Mouse (Mus musculus) neural tube, embryonic 14.5 days (tissue): ENCODE measurements around the gene Mat2a. TPM values are rescaled to one million over a fixed set of nuclear protein-coding genes. Genes with fewer than 3 reads are reported as not detected.

ENCODE experiments used
- ATAC-seq: fragments of 200-750 bp; cut with Nextera tagmentation; 2 replicates; pipeline ENCODE4 v1.8.0; 2017; ENCODE audit warnings: low read depth, mild to moderate bottlenecking, moderate TSS enrichment, moderate library complexity
- H3K27ac ChIP-seq: fragments of 300-500 bp; sonication (generic); 2 replicates; pipeline ENCODE4 v1.5.1; 2014; ENCODE audit warnings: low read depth, mild to moderate bottlenecking, control low read depth, low read length, moderate library complexity, mixed read lengths
- H3K27me3 ChIP-seq: fragments of 300-500 bp; sonication (generic); 2 replicates; pipeline ENCODE4 v1.6.1; 2014; ENCODE audit warnings: low read length; ENCODE audit not compliant: control insufficient read depth, insufficient read depth
- H3K36me3 ChIP-seq: fragments of 300-500 bp; sonication (generic); 2 replicates; pipeline ENCODE4 v1.6.1; 2014; ENCODE audit warnings: low read length, mixed read lengths; ENCODE audit not compliant: control insufficient read depth, insufficient read depth
- H3K4me1 ChIP-seq: fragments of 300-500 bp; sonication (generic); 2 replicates; pipeline ENCODE4 v1.6.1; 2014; ENCODE audit warnings: low read length; ENCODE audit not compliant: control insufficient read depth, insufficient read depth
- H3K4me2 ChIP-seq: fragments of 300-500 bp; sonication (generic); 2 replicates; pipeline ENCODE4 v1.6.1; 2014; ENCODE audit warnings: mild to moderate bottlenecking, low read depth, low read length, control low read depth
- H3K4me3 ChIP-seq: fragments of 300-500 bp; sonication (generic); 2 replicates; pipeline ENCODE4 v1.5.1; 2014; ENCODE audit warnings: low read depth, low read length, control low read depth, mixed read lengths
- H3K9ac ChIP-seq: fragments of 300-500 bp; sonication (generic); replicated peaks from 2 replicates; pipeline ENCODE4 v1.6.1; 2014; ENCODE audit warnings: low read depth, mild to moderate bottlenecking, control low read depth, low read length, mixed read lengths
- H3K9me3 ChIP-seq: fragments of 300-500 bp; sonication (generic); 2 replicates; pipeline ENCODE4 v1.6.1; 2016; ENCODE audit warnings: low read length; ENCODE audit not compliant: control insufficient read depth
- WGBS: fragments of 180-500 bp; shearing (Covaris S2); extraction: QIAGEN DNeasy Blood & Tissue Kit; methylation state at CpG from one replicate; pipeline ENCODE4 v1.1.7; 2014; 5-methylcytosine and 5-hydroxymethylcytosine counted together
- polyA plus RNA-seq: library from polyadenylated mRNA; unstranded; fragments of >200 nt; fragmentation: Nextera tagmentation; extraction: Ambion mirVana; gene quantifications from 2 replicates; pipeline ENCODE4 v1.2.1, GENCODE M21; 2014

Gene Mat2a
- polyA plus RNA-seq, 1 experiment from 2014 or later = 392 TPM

DNA sequence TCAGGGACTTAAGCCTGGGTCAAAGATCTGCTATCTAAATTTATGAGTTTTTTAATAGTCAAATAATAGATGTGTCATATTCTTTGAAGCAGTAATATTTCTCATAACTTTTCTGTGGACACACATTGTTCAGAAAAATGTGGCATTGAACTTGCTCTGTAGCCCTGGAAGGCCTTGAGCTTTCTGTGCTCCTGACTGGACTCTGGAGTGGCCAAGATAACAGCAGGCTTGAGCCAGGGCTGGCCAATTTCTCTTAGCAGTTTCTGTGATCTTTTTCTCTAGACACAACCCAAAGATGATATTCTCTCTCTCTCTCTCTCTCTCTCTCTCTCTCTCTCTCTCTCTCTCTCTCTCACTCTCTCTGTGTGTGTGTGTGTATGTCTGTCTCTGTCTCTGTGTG, 5.7 kb upstream of the Mat2a start:
- no peaks in the 10 kb centered on the region for H3K27me3 ChIP-seq
- no peak overlapping the region for H3K9ac ChIP-seq
- H3K4me2 ChIP-seq = no peak overlapping the region
- no peak for ATAC-seq
- no peaks in the 10 kb centered on the region for H3K9me3 ChIP-seq
- H3K4me3 ChIP-seq = no peak overlapping the region
- H3K4me1 ChIP-seq = peaks cover 13% of the 10 kb centered on the region
- H3K27ac ChIP-seq = no peak overlapping the region
- H3K36me3 ChIP-seq = no peaks in the 10 kb centered on the region

DNA sequence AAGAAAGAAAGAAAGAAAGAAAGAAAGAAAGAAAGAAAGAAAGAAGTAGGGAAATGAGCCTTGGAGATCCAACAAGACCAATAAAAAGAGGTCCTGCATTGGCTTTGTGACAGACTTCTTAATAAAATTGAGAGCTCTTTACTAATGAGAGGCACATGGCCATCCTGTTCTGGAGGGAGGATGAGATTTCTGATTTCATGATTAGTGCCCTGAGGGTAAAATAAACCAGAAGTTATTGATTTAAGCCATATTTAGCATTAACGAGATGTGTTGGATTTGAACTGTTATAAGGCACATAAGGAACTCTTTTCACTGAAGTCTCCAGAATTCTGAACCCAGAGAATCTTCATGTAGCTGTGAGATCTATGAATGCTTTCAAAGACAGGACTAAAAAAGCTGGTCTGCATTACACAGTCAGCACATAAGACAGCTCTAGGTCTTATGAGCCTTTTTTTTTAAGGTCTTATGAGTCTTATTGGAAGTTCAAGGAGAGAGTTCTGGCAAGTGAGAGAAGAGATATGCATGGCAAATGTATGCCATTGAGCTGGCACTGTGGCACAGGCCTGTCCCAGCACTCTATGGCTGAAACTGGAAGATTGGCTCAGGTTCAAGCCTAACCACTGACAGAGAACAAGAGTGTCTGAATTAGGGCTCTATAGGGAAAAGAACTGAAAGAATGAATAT, 3.7 kb upstream of the Mat2a start:
- no peak overlapping the region for H3K9ac ChIP-seq
- H3K36me3 ChIP-seq = no peaks in the 10 kb centered on the region
- H3K4me2 ChIP-seq = no peak overlapping the region
- 81% methylated on average over 1 of the region's 1 CpGs for WGBS
- ATAC-seq = no peak
- no peaks in the 10 kb centered on the region for H3K27me3 ChIP-seq
- no peaks in the 10 kb centered on the region for H3K9me3 ChIP-seq
- H3K4me3 ChIP-seq = no peak overlapping the region
- no peak overlapping the region for H3K27ac ChIP-seq
- peaks cover 13% of the 10 kb centered on the region for H3K4me1 ChIP-seq

DNA sequence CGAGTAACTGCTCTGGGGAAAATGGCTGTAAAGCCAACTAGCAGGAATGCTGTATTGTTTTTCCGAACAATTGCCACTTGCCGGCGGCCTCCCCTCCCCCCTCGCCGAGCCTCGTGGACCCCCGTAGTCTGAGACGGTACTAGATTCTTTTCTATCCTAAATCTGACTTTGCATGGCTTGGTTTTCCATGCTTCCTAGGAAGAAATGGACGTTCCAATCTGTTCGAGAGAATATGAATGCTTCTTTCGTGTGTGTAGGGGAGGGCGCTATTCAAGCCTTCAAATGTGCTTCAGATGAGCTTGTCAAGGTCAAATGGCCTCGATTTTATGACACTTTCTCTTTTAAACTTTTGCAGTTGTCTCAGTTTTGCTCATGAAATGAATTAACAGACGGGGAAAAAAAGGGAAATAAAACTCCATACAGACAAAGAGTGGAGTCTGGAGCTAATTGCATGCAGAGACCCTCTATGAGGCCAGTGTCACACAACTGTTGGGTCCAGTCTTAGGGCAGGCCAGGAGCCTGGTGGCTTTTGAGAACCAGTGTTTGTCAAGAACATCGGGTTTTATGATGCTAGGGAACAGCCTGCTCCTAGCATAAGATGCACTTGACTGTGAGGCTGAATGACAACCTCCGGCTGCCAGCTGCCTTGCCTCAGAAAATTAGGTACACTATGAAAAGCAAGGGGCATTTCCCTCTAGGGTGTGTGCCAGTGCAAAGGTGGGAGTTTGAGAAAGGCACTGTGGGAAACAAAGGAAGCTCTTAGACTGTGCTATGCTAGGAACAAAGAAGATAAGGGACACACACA, 1.0 kb upstream of the Mat2a start:
- WGBS = 7% methylated on average over 17 of the region's 17 CpGs
- Histone ChIP-seq H3K4me1 (peaks cover 31% of the 10 kb centered on the region), H3K9me3 (no peaks in the 10 kb centered on the region), H3K27ac (peak overlapping the region; percentile 95), H3K4me3 (peak overlapping the region; percentile 100), H3K9ac (peak overlapping the region; percentile 100), H3K27me3 (no peaks in the 10 kb centered on the region), H3K36me3 (peaks cover 22% of the 10 kb centered on the region), H3K4me2 (peak overlapping the region; percentile 83)
- ATAC-seq = 0 out of 2 replicates have a peak, but pooled peaks have one; percentile 1

DNA sequence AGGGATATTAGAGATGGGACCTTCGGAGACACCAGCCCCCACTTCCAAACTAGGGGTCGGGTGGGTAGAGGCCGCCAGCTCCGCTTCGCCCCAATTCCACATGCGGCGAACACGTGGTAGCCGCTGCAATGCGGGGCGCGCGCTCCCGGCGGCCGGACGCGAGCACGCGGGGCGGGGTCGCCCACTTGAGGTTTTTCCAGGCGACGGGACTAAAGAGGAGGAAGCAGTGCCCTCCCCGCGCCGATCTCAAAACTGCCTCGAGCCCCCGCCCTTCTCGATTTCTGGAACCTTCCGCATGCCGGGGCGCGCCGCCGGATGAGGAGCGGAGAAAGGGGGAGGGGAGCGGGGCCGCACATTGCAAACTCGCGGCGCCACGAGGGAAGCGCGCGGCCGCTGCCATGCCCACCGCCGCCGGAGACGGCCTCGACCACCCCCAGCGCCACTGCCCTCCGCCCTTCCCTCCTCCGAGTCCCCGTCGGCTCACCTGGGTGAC, 450 bp downstream of the Mat2a start:
- Histone ChIP-seq H3K27ac (peak overlapping the region; percentile 95), H3K4me2 (peak overlapping the region; percentile 83), H3K9me3 (no peaks in the 10 kb centered on the region), H3K27me3 (no peaks in the 10 kb centered on the region), H3K9ac (peak overlapping the region; percentile 100), H3K4me3 (peak overlapping the region; percentile 100), H3K4me1 (peaks cover 31% of the 10 kb centered on the region), H3K36me3 (peaks cover 35% of the 10 kb centered on the region)
- under 1% methylated on average over 54 of the region's 57 CpGs for WGBS
- ATAC-seq = peak; percentile 40

DNA sequence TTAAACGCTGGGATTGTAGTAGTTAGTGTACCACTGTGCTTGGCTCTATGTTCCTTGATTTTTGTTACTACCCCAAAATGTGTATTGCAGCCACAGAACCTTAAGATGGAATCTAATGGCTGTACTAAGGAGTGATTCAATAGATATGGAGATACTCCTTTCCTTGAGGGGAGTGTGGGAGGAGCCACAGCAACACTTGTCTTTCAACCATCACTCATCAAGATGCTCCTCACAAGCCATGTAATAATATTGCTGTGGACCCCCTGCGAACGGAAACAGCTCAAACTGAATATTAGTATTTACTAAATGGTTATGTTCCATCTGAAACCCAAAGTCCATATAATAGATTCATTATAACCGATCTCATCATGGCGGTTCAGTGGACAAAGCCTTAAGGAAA, 1.1 kb downstream of the Mat2a start:
- H3K9me3 ChIP-seq = no peaks in the 10 kb centered on the region
- WGBS = 4% methylated on average over 5 of the region's 5 CpGs
- peaks cover 31% of the 10 kb centered on the region for H3K4me1 ChIP-seq
- H3K9ac ChIP-seq = peak overlapping the region; percentile 100
- H3K27ac ChIP-seq = no peak overlapping the region
- no peak for ATAC-seq
- peaks cover 36% of the 10 kb centered on the region for H3K36me3 ChIP-seq
- H3K4me3 ChIP-seq = peak overlapping the region; percentile 100
- no peaks in the 10 kb centered on the region for H3K27me3 ChIP-seq
- peak overlapping the region; percentile 83 for H3K4me2 ChIP-seq

DNA sequence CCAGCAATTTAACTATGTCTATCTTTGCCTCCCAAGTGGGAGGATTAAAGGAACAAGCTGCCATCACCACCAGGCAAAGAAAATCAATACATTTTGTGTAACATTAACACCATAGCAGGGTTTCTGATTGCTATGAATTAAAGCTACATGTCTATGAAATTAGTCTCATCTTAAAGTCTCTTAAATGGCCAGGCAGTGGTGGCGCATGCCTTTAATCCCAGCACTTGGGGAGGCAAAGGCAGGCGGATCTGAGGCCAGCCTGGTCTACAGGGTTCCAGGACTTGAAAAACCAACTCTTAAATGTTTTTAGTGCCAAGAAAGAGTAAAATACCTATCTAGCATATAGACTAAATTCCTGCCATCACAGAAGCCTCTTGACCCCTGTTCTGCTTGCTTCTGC, 7.2 kb downstream of the Mat2a start:
- no peak for ATAC-seq
- Histone ChIP-seq H3K4me1 (peaks cover 12% of the 10 kb centered on the region; the same call in 1 of the 2 replicates), H3K4me3 (no peak overlapping the region), H3K9ac (no peak overlapping the region), H3K27ac (no peak overlapping the region), H3K36me3 (peaks cover 68% of the 10 kb centered on the region), H3K27me3 (no peaks in the 10 kb centered on the region), H3K9me3 (no peaks in the 10 kb centered on the region), H3K4me2 (no peak overlapping the region)
- WGBS = 81% methylated on average over 2 of the region's 2 CpGs

DNA sequence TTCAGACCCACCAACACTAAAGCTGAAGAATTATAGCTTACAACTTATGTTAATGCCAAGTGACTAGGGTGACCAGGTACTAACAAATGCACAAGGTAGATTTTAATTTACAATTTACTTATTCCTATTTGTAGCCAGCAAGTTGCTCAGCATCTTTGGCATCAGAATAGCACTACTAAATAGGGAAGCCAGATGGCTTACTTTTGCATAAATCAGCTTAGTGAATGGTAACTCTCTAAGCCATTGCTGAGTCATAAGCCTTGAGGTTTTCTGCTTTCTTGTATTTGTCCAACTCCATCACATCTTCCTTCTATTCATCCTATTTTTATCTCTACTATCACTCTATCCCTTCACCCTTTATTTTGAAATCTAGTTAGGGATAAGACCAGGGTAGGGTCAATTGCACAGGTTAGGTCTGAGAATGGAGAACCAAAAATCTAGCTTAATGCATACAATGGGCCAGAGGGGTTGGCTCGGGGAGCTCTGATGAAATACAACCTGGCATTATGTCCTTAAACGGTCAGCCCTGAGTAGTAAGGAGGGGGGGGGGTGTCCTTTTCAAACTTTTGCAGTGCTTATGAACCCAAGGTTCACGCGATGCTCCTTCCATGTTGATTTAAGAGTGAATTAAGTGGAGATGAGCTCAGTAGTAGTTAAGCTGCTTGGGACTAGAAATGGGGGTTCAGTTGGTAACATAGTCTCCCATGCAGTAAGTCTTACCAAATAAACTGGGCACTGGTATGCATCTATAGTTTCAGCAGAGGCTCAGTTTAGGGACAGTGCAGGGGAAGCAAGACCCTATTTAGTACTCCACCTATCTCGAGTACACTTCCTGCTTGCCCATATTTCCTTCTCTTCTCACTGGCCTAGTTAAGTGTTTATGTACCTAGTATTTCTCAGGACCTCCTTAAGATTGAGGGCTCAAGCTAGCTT, 8.1 kb downstream of the Mat2a start:
- Histone ChIP-seq H3K4me2 (no peak overlapping the region), H3K27me3 (no peaks in the 10 kb centered on the region), H3K27ac (no peak overlapping the region), H3K9ac (no peak overlapping the region), H3K36me3 (peaks cover 64% of the 10 kb centered on the region), H3K4me1 (peaks cover 3% of the 10 kb centered on the region; the same call in 1 of the 2 replicates), H3K4me3 (no peak overlapping the region), H3K9me3 (no peaks in the 10 kb centered on the region)
- 33% methylated on average over 5 of the region's 5 CpGs for WGBS
- no peak for ATAC-seq

DNA sequence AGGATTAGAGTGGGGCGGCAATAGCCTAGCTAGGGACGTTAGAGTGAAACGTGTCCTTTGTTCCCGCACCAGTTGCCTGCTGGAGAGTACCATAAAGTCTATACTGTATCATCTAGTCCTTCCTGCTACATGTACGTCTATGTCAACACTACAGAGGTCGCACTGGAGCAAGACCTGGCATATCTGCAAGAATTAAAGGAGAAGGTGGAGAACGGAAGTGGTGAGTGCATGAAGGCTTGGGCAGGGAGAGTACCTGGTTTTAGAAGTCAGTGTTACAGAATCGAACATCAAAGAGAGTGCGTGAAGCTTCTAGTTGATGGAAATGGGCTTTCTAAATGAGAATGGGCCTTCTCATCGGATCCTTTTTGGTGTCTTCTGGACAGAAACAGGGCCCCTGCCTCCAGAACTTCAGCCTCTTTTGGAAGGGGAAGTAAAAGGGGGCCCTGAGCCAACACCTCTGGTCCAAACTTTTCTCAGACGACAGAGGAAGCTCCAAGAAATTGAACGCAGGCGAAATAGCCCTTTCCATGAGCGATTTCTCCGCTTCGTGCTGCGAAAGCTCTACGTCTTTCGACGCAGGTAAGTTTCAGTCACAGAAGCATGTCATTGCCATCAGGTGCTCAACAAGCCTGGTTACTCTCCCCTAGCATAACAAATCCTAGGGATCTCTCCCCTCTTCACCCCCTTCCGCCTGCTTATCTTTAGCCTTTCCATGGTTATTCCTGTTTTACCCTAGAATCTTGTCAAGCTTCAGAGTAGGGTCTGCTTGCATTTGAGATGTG, 10.1 kb downstream of the Mat2a start:
- H3K9me3 ChIP-seq = no peaks in the 10 kb centered on the region
- no peak overlapping the region for H3K27ac ChIP-seq
- H3K4me2 ChIP-seq = no peak overlapping the region
- no peak for ATAC-seq
- H3K4me3 ChIP-seq = no peak overlapping the region
- no peaks in the 10 kb centered on the region for H3K4me1 ChIP-seq
- 87% methylated on average over 21 of the region's 21 CpGs for WGBS
- H3K27me3 ChIP-seq = no peaks in the 10 kb centered on the region
- H3K36me3 ChIP-seq = peaks cover 57% of the 10 kb centered on the region
- no peak overlapping the region for H3K9ac ChIP-seq
